Mouse (Mus musculus): ENCODE results near the gene Nudt7. TPM values are rescaled to one million over a fixed set of nuclear protein-coding genes. Genes with fewer than 3 reads are reported as not detected.

Nudt7 gene
- polyA plus RNA-seq, 1 experiment = 0.16 TPM

DNA sequence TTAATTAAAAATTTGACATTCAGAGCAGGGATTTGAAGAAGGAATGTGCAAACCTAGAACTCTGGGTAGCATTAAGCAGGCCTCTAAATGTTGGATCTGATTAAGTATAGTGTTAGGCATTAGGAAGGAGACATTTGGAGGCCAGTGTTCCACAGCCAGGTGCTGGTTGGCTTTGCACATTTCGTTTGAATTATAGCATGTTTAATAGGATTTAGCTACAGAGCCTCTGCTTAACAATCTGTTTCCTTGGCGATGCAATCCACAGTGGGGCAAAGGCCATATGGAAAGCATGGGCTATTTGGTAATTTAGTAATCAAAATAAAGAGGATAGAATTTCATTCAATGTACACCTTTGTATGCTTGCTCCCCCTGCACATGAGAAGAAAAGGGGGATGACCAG, 32.4 kb downstream of the Nudt7 start:
- Histone ChIP-seq H3K36me3 (ENCODE audit: control insufficient read depth) (no peaks in the 10 kb centered on the region), H3K4me1 (ENCODE audit: control insufficient read depth) (no peaks in the 10 kb centered on the region), H3K27me3 (ENCODE audit: control insufficient read depth) (no peaks in the 10 kb centered on the region), H3K9me3 (ENCODE audit: control insufficient read depth, low read length) (no peaks in the 10 kb centered on the region), H3K4me3 (replicated peaks) (no peak overlapping the region)
- TF ChIP-seq GATA1 (IDR thresholded peaks at IDR 0.05; ENCODE audit: low read length) (no peak), TAL1 (IDR thresholded peaks at IDR 0.05; ENCODE audit: low read length) (no peak)

DNA sequence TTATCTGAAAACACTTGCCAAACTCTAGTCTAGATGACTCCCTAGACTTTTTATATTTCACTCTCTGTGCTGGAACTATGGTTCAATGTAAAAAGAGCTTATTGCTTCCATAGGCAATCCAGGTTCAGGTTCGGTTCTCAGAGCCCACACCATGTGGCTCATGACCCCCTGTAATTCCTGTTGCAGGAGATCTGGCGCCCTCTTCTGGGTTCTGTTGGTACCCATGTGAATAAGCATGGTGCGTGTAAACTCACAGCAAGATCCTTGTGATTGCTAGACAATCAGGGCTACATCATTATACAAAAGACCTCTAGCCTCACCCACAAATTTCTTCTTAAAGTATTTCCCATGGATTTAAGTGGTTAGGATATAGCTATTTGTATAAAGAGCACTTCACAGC, 43.4 kb downstream of the Nudt7 start:
- no peak overlapping the region for H3K4me3 ChIP-seq (replicated peaks)
- no peaks in the 10 kb centered on the region for H3K9me3 ChIP-seq (ENCODE audit: control insufficient read depth, low read length)
- no peaks in the 10 kb centered on the region for H3K36me3 ChIP-seq (ENCODE audit: control insufficient read depth)
- no peaks in the 10 kb centered on the region for H3K27me3 ChIP-seq (ENCODE audit: control insufficient read depth)
- H3K4me1 ChIP-seq (ENCODE audit: control insufficient read depth) = no peaks in the 10 kb centered on the region
- TF ChIP-seq TAL1 (IDR thresholded peaks at IDR 0.05; ENCODE audit: low read length) = no peak

DNA sequence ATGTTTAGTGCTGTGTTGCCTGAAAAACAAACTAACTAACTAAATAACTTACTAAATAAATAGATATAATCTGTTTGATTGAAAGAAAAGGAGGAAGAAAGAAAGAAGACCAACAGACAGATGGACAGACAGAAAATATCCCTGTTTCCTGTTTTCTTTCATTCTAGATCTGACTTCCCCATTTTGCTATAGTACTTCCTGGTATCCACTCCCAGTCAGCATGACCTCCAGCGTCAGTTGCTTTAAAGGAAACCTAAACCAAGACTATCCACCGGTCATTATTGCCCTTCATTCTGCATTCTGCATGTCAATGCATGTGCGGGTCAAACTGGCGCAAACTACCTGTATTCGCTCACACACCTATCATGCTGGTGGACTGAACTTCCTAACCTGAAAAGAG, 60.0 kb downstream of the Nudt7 start:
- TF ChIP-seq TAL1 (IDR thresholded peaks at IDR 0.05; ENCODE audit: low read length) (no peak), GATA1 (IDR thresholded peaks at IDR 0.05; ENCODE audit: low read length) (no peak)
- Histone ChIP-seq H3K9me3 (ENCODE audit: control insufficient read depth, low read length) (peaks cover 8% of the 10 kb centered on the region), H3K4me3 (replicated peaks) (no peak overlapping the region), H3K27me3 (ENCODE audit: control insufficient read depth) (no peaks in the 10 kb centered on the region), H3K36me3 (ENCODE audit: control insufficient read depth) (no peaks in the 10 kb centered on the region), H3K4me1 (ENCODE audit: control insufficient read depth) (no peaks in the 10 kb centered on the region)

DNA sequence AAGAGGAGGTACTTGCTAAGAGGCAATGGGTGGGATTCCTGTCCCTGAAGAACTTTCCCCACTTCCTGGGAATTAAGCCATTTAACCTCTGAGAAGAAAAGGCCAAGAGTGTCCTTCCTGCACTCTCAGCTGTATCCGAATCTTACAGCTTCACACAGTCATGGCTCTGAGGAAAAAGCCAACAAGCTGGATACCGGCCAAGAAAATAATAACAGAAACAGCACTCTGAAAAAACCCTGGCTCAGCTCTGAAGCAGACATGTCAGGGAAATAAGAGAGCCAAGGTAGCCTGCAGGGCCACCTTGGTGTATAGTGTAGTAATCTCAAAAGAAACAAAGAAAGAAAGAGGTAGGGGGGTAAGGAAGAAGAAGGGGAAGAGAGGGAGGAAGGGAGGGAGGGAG, 65.6 kb downstream of the Nudt7 start:
- TF ChIP-seq GATA1 (IDR thresholded peaks at IDR 0.05; ENCODE audit: low read length) (no peak), TAL1 (IDR thresholded peaks at IDR 0.05; ENCODE audit: low read length) (no peak)
- Histone ChIP-seq H3K27me3 (ENCODE audit: control insufficient read depth) (peaks cover 3% of the 10 kb centered on the region; the same call in 1 of the 2 replicates), H3K4me1 (ENCODE audit: control insufficient read depth) (no peaks in the 10 kb centered on the region), H3K9me3 (ENCODE audit: control insufficient read depth, low read length) (peaks cover 6% of the 10 kb centered on the region), H3K36me3 (ENCODE audit: control insufficient read depth) (no peaks in the 10 kb centered on the region), H3K4me3 (replicated peaks) (no peak overlapping the region)

Other genes starting within 250 kb of the Nudt7 start
- not detected in 2 replicates for gene Vat1l, start 72.1 kb downstream of the Nudt7 start, polyA plus RNA-seq (2012)